Mouse (Mus musculus) neural tube, embryonic 14.5 days (tissue): Measurements from ENCODE around the gene Gm44790. TPM values are rescaled to one million over a fixed set of nuclear protein-coding genes. Genes with fewer than 3 reads are reported as not detected.
"Not testable (repeated sequence)": the region's sequence is repeated elsewhere in the genome, so short reads cannot be mapped to it uniquely, and the experiment has no call there.

Experiments
- ATAC-seq: fragments of 200-750 bp; cut with Nextera tagmentation; 2 replicates; pipeline ENCODE4 v1.8.0; 2017; ENCODE audit warnings: low read depth, mild to moderate bottlenecking, moderate TSS enrichment, moderate library complexity
- H3K27ac ChIP-seq: fragments of 300-500 bp; sonication (generic); 2 replicates; pipeline ENCODE4 v1.5.1; 2014; ENCODE audit warnings: low read depth, mild to moderate bottlenecking, control low read depth, low read length, moderate library complexity, mixed read lengths
- H3K27me3 ChIP-seq: fragments of 300-500 bp; sonication (generic); 2 replicates; pipeline ENCODE4 v1.6.1; 2014; ENCODE audit warnings: low read length; ENCODE audit not compliant: control insufficient read depth, insufficient read depth
- H3K36me3 ChIP-seq: fragments of 300-500 bp; sonication (generic); 2 replicates; pipeline ENCODE4 v1.6.1; 2014; ENCODE audit warnings: low read length, mixed read lengths; ENCODE audit not compliant: control insufficient read depth, insufficient read depth
- H3K4me1 ChIP-seq: fragments of 300-500 bp; sonication (generic); 2 replicates; pipeline ENCODE4 v1.6.1; 2014; ENCODE audit warnings: low read length; ENCODE audit not compliant: control insufficient read depth, insufficient read depth
- H3K4me2 ChIP-seq: fragments of 300-500 bp; sonication (generic); 2 replicates; pipeline ENCODE4 v1.6.1; 2014; ENCODE audit warnings: mild to moderate bottlenecking, low read depth, low read length, control low read depth
- H3K4me3 ChIP-seq: fragments of 300-500 bp; sonication (generic); 2 replicates; pipeline ENCODE4 v1.5.1; 2014; ENCODE audit warnings: low read depth, low read length, control low read depth, mixed read lengths
- H3K9ac ChIP-seq: fragments of 300-500 bp; sonication (generic); replicated peaks from 2 replicates; pipeline ENCODE4 v1.6.1; 2014; ENCODE audit warnings: low read depth, mild to moderate bottlenecking, control low read depth, low read length, mixed read lengths
- H3K9me3 ChIP-seq: fragments of 300-500 bp; sonication (generic); 2 replicates; pipeline ENCODE4 v1.6.1; 2016; ENCODE audit warnings: low read length; ENCODE audit not compliant: control insufficient read depth
- WGBS: fragments of 180-500 bp; shearing (Covaris S2); extraction: QIAGEN DNeasy Blood & Tissue Kit; methylation state at CpG from one replicate; pipeline ENCODE4 v1.1.7; 2014; 5-methylcytosine and 5-hydroxymethylcytosine counted together
- polyA plus RNA-seq: library from polyadenylated mRNA; unstranded; fragments of >200 nt; fragmentation: Nextera tagmentation; extraction: Ambion mirVana; gene quantifications from 2 replicates; pipeline ENCODE4 v1.2.1, GENCODE M21; 2014

The Gm44790 gene
- 1.9 TPM in 1 of 2 replicates, not detected in the other for polyA plus RNA-seq

DNA sequence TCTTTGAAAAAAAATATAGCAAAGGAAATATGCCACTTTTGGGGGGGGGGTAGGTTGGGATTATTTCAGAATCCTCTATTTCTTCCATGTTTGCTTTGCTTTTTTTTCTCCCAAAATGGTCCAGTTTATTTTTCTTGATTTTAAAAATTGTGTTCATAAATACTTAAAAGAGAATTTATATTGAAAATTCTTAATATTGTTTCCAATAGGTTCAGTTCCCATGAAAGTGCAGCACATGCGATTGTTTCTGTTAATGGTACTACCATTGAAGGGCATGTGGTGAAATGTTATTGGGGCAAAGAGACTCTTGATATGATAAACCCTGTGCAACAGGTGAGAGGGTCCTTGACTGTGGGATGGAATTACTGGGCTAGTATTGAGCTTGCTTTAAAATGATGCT lies at the start of gene Gm44790:
TSS of gene Gm44790 (plus strand) at position 301 of the 400 bp plus-strand sequence.
- peaks cover 65% of the 10 kb centered on the region for H3K36me3 ChIP-seq
- WGBS = 98% methylated on average over 1 of the region's 1 CpGs
- H3K4me2 ChIP-seq = no peak within 1 kb of the TSS
- no peaks in the 10 kb centered on the region for H3K9me3 ChIP-seq
- no peak within 1 kb of the TSS for H3K4me3 ChIP-seq
- no peaks in the 10 kb centered on the region for H3K4me1 ChIP-seq
- no peaks in the 10 kb centered on the region for H3K27me3 ChIP-seq
- H3K27ac ChIP-seq = no peak within 1 kb of the TSS
- no peak for ATAC-seq
- no peak within 1 kb of the TSS for H3K9ac ChIP-seq

DNA sequence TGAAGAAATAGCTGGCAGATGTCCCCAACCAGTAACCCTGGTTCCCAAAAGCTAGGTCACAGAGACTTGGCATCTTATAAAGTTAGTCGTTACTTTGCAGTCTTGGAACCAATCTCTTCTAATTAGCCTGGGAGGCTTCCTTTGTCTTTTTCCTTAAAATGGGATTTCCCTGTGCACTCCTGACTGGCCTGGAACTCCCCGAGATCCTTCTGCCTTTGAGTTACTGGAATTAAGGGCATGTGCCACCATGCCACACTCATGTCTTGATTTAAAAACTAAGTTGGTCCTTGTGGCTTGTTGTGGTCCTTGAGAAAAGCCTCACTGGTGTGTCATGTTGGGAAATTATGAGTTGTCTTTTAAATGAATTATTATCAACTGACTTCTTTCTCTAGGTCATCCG lies 48.1 kb upstream of the Gm44790 start:
- Histone ChIP-seq H3K4me1 (no peaks in the 10 kb centered on the region), H3K27ac (no peak overlapping the region), H3K4me2 (no peak overlapping the region), H3K9me3 (no peaks in the 10 kb centered on the region), H3K4me3 (no peak overlapping the region), H3K27me3 (no peaks in the 10 kb centered on the region), H3K36me3 (peaks cover 30% of the 10 kb centered on the region), H3K9ac (no peak overlapping the region)
- no peak for ATAC-seq
- 91% methylated on average over 3 of the region's 3 CpGs for WGBS

DNA sequence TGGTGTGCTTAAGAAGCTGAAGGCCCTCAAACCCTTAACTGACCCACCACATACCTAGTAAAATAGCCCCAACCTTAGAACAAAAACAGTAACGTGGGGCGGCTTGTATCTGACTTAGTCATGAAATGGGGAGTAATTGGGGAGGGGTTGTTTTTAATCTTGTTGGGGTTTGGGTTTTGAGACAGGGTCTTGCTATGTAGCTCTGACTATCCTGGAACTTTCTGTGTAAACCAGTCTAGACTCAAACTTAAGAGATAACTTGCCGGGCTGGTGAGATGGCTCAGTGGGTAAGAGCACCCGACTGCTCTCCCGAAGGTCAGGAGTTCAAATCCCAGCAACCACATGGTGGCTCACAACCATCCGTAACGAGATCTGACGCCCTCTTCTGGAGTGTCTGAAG lies 46.3 kb upstream of the Gm44790 start:
- H3K36me3 ChIP-seq = peaks cover 33% of the 10 kb centered on the region
- H3K27ac ChIP-seq, ATAC-seq, H3K9ac ChIP-seq, H3K4me1 ChIP-seq, H3K9me3 ChIP-seq, H3K4me3 ChIP-seq, H3K27me3 ChIP-seq, H3K4me2 ChIP-seq: not testable (repeated sequence)
- WGBS = 79% methylated on average over 6 of the region's 8 CpGs

DNA sequence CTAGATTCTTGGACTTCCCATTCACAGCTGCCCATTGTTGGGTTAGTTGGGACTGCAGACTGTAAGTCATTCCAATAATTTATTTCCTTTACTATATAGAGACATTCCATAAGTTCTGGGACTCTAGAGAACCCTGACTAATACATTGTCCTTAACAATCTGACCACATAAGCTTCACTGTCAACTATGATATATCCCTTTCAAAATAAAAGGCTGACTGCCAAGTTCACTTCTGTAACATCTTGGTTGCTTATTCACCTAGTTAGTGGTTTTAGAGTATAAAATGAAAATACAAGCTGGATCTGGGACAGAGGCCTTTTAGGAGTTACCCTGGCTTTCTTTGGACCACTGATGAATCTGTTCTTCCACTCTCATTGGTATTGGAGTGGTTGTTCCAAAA lies 43.9 kb upstream of the Gm44790 start:
- Histone ChIP-seq H3K27ac (no peak overlapping the region), H3K4me1 (no peaks in the 10 kb centered on the region), H3K27me3 (no peaks in the 10 kb centered on the region), H3K9ac (no peak overlapping the region), H3K4me3 (no peak overlapping the region), H3K4me2 (no peak overlapping the region), H3K36me3 (peaks cover 31% of the 10 kb centered on the region), H3K9me3 (no peaks in the 10 kb centered on the region)
- no peak for ATAC-seq

DNA sequence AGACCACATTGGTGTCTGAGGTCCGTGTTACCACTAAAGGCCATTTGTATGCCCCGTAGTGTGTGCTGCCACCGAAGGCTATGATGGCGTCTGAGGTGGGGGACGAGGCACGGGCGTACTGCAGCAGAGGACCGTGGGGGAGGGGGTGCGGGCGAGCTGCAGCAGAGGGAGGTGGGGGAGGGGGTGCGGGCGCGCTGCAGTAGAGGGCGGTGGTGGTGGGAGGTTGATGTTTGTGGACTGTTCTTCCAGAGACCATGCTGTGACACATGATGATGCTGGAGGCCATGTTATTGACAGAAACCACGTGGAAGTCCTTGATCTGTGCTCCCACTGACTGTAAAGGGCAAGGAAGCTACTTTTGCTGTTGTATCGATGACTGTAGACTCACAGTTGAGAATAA lies 43.1 kb upstream of the Gm44790 start:
- Histone ChIP-seq H3K4me3 (no peak overlapping the region), H3K4me1 (no peaks in the 10 kb centered on the region), H3K36me3 (peaks cover 30% of the 10 kb centered on the region), H3K27me3 (no peaks in the 10 kb centered on the region), H3K9me3 (no peaks in the 10 kb centered on the region), H3K9ac (no peak overlapping the region), H3K4me2 (no peak overlapping the region), H3K27ac (no peak overlapping the region)
- ATAC-seq = no peak
- WGBS = 53% methylated on average over 16 of the region's 16 CpGs

DNA sequence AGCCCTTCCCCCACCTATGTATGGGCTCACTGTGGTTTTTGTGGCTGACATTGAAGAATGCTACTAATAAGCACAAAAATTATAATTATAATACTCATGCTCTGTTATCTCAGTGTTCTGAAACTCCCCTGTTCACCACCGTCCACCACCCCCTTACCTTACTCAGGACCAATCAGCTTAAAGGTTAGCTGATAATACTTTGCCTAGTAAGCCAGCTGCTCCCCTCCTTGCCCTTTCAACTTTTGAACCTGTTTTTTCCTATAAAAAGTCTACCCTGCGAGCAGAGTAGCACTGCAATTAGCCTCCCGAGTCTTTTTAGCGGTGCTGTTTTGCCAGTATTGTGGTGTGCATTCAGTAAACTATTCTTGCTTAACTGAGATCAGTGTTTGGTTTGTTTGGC lies 41.8 kb upstream of the Gm44790 start:
- WGBS = 67% methylated on average over 4 of the region's 4 CpGs

DNA sequence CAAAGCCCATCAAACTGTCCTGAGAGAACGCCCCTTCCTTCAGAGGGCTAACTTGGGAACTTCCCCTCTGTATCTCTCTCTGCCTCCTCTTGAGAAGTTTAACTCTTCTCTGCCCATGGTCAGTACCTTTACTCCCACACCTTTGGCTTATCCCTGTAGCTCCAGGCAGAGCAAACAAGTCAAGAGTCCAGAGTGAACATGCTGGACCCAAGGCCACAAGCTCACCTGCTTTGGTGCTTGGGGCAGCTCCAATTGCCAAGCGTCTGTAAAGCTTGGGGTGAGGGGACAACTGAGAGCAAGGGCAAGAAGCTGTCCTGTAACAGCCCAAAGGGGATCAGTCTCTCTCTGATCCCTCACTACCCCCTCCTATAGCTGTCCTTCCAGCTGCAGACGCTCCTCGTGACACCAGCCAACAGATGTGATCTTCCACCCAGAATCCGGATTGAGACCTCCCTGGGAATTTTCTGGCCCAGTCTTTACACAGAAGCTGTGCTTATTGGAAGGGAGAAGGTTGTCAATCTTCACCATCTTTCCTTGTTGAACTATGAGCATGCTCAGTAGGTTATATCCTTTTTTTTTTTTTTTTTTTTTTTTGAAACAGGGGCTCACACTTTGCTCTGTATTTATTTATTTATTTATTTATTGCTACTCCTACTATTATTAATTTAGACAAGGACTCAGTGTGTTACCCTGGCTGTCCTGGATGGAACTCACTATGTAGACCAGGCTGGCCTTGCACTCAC lies 40.9 kb upstream of the Gm44790 start:
- Histone ChIP-seq H3K36me3 (peaks cover 39% of the 10 kb centered on the region), H3K27me3 (no peaks in the 10 kb centered on the region), H3K9ac (no peak overlapping the region), H3K27ac (no peak overlapping the region), H3K9me3 (no peaks in the 10 kb centered on the region), H3K4me2 (no peak overlapping the region), H3K4me3 (no peak overlapping the region), H3K4me1 (no peaks in the 10 kb centered on the region)
- 88% methylated on average over 5 of the region's 5 CpGs for WGBS
- ATAC-seq = no peak

More for the DNA sequence above, 41.8 kb upstream of the Gm44790 start:
- peaks cover 32% of the 10 kb centered on the region for H3K36me3 ChIP-seq
- no peaks in the 10 kb centered on the region for H3K9me3 ChIP-seq
- H3K4me1 ChIP-seq = no peaks in the 10 kb centered on the region
- no peak for ATAC-seq
- no peaks in the 10 kb centered on the region for H3K27me3 ChIP-seq
- no peak overlapping the region for H3K9ac ChIP-seq
- no peak overlapping the region for H3K4me2 ChIP-seq
- no peak overlapping the region for H3K4me3 ChIP-seq
- H3K27ac ChIP-seq = no peak overlapping the region

DNA sequence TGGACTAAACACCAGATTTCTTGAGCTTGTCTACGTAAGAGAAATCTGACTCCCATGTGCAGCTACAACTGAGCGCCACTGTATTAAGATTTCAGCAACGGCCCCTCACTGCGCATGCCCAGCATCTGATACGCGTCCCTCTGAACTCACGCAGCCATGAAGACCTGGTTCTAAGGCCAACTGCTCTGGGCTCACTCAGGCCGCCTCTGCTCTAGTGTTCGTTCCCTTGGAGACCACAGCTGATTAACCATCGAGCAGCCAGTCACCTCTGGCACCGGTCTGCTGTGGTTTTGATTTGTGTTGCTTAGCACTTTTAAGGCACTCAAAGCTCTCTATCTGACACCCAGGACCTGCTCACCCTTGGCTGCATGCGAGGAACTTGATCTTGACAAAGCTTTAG lies 39.1 kb upstream of the Gm44790 start:
- peaks cover 56% of the 10 kb centered on the region for H3K36me3 ChIP-seq
- H3K4me2 ChIP-seq = no peak overlapping the region
- no peak overlapping the region for H3K27ac ChIP-seq
- ATAC-seq = no peak
- no peaks in the 10 kb centered on the region for H3K4me1 ChIP-seq
- H3K9me3 ChIP-seq = no peaks in the 10 kb centered on the region
- no peak overlapping the region for H3K4me3 ChIP-seq
- no peak overlapping the region for H3K9ac ChIP-seq
- WGBS = 85% methylated on average over 12 of the region's 12 CpGs
- no peaks in the 10 kb centered on the region for H3K27me3 ChIP-seq

DNA sequence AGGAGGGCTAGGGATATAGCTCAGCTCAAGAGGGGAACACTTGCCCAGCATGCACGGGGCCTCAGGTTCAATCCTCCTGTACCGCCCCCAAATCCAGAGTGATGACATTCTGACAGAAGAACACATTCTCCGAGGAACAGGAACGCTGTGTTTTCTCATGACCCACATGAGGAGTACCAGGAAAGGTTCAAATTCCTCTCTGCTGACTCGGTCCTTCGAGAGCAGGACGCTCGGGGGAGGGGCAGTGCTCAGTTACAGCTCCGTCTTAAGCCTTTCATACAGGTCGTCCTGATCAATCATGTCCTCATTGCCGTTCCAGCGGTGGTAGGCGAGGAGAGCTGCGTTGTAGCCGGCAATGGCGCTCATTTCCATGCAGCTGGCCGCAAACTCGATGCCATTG lies 38.0 kb upstream of the Gm44790 start:
- Histone ChIP-seq H3K36me3 (peaks cover 57% of the 10 kb centered on the region), H3K27me3 (no peaks in the 10 kb centered on the region)

More for the DNA sequence above, 38.0 kb upstream of the Gm44790 start:
- Histone ChIP-seq H3K9me3 (no peaks in the 10 kb centered on the region), H3K9ac (no peak overlapping the region), H3K4me1 (no peaks in the 10 kb centered on the region), H3K4me2 (no peak overlapping the region), H3K27ac (no peak overlapping the region), H3K4me3 (no peak overlapping the region)
- no peak for ATAC-seq
- WGBS = 87% methylated on average over 18 of the region's 18 CpGs
